Mouse (Mus musculus) heart, postnatal 0 days (tissue): ENCODE results near the gene Erg28.

Source experiments
- CTCF ChIP-seq: IDR thresholded peaks from 2 replicates; pipeline ENCODE4 v1.5.1; 2016; ENCODE audit warnings: antibody characterized with exemption, control low read depth, low read depth
- EP300 ChIP-seq: IDR thresholded peaks from 2 replicates; pipeline ENCODE4 v1.6.1; 2016; ENCODE audit warnings: antibody characterized with exemption, low read depth

DNA sequence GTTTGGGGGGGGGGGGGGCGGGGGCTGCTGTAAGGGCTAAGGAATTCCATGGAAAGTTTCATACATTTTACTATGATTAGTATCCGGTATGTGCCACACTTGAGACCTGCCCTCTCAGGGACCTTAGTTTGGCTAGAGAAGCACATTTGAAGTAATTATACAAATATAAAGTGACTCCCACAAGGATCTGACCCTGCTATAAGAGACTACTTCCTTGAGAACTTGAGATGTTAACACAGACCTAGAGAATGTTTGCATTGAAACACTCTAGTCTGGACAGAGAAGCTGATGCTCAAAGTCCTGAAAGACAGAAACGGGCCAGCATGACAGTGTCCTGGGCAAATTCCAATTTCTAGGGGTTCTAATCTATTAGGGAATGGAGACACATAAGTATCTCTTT lies 45.4 kb downstream of the Erg28 start:
- TF ChIP-seq CTCF (no peak), EP300 (no peak)
